Mouse (Mus musculus) kidney, adult 8-10 months (tissue): ENCODE results near the gene Tspyl2.
"Not testable (repeated sequence)": the region's sequence is repeated elsewhere in the genome, so short reads cannot be mapped to it uniquely, and the experiment has no call there.

Experiments
- DNase-seq, 2 experiments: peaks; one replicate each; pipeline ENCODE4 v3.0.0; 2022

The Tspyl2 gene

DNA sequence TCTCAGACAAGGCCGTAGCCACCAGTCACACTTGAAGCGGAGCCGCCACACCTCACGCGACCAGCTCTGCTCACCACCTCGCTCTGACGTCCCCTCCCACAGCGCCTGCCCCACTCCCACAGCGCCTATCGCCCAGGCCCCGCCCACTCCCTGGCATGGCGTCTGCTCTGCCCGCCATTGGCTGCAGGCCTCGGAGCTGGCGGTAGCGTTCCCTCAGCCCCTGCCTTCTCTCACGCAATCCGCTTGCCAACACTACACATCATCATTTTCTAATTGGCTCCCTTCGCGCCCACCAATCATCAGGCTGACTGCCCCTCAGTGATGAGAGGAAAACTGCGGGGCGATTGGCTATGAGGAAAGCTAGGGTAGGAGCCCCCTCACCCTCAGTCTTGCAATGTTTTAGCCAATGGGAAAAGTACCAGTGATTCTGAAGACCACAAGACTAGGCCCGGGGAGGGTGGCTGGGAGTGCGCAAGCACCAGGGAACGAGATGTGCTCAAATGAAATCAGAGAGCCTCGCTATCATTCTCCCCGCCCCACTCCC, at the start of gene Tspyl2:
TSS of gene Tspyl2 (minus strand) at position 68 of the 544 bp plus-strand sequence.
- peak; percentile 90 to 95 for DNase-seq

DNA sequence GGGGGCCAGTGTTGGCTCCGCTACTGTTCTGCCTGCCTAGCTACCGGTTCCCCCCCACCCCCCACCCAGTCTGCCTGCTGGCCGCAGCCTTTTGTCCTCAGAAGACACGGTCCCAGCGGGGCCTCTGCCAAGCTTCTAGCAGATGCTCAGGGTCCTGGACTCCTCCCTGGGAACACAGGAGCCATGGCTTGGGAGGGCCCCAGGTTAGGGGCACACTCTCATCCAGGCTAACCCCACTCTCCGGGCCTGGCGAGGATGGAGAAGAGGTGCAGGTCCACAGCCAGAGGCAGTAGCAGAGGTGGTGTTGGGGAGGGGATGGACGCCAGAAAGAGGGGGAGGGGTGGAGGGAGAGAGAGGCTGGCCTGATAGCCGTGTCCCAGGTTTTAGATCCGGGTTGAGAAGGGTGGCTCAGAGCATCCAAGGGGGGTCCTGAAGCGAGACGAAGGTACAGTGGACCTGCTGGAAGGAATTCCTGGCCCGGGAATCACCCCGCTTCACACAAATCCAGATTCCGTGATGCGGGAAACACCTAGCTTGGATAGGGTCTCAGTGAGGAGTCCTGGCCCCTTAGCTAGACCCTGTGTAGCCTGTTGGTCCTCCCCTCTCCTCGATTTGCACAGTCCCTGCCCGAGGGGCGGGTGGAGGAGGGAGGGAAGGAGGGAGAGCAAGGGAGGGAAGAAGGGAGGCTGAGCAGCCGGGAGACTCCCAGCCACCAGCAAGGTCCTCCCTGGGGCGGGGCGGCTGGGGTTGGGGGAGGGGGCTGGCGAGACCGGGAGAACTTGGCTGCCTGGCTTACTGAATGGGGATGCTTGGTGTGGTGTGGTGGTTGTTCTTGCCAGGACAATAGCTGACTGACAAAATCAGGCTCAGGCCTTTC, 26.4 kb upstream of the Tspyl2 start, which contains the start of gene Gpr173:
TSS of gene Gpr173 (minus strand) at position 308 of the 877 bp plus-strand sequence.
- peak in 1 of 2 experiments; percentile 9 for DNase-seq

DNA sequence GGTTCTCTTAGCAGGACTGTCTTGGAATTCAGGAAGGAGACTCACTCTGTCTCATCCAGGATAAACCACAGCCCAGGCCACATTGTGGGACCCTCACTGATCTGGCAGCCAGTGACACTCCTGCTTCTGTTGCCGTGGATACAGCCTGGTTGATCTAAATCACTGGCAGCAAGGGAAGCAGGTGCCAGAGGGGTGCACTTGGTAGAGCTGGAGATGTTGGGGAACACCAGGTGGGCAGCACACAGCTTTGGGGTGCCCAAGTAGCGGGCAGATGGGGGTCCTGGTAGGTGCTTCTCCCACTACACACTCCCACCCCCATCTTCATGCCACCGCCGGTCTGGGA, 25.8 kb upstream of the Tspyl2 start:
- DNase-seq: no peak

DNA sequence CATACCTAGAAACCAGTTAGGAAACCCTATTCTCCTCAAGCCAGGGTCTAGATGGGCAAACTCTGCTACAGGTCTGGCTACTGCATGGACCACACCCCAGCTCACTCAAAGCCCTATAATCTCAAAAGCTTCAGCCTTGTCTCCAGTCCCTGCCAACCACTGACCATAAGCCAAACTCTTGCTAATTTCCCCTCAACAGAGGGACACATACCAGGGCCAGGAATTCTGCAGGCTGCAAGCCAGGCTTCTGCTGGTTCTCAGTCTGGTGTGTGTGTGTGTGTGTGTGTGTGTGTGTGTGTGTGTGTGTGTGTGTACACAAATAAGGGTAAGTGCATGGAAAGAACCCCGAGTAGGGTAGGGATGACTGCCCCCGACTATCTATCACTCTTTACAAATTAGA, 24.2 kb upstream of the Tspyl2 start:
- no peak for DNase-seq

DNA sequence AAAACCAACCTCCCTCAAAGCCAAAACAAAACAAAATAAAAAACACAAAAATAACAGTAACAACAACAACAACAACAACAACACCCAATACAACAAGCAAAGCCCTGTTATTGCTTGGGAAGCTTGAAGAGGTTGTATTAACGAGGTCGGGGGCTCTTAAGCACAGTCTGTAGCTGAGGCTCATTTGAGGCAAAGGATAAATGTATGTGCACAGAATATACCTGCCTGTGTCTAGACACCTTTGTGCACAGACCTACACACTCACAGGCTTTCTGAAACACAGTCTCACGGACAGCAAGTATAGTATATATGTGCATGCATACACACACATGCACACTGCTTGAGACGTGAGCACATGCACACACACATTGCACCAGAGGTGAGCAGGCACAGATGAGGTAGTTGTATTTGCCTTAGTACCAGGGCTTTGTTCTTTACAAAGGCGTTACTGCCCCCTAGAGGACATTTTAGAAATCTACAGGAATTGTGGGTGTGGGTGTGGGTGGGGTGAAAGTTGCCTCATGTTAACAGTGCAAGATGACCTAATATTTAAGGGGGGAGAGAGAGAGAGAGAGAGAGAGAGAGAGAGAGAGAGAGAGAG, 10.4 kb upstream of the Tspyl2 start:
- DNase-seq: peak; percentile 17 to 30

DNA sequence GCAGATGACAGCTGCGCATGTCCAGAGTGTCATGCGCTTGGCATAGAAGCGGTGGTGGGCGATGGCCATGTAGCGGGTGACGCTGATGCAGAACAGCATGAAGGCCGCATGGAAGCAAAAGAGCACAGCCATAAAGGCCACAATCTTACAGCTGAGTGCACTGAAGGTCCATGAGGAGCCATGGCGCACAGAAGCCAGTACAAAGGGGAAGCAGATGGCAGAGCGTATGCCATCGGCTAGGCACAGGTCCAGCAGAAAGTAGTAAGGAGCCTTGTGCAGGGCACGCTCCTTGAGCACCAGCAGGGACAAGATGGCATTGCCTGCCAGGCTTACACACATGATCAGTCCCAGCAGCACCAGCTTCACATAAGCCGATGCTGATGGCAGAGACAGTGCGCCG, 4.8 kb upstream of the Tspyl2 start:
- no peak for DNase-seq

DNA sequence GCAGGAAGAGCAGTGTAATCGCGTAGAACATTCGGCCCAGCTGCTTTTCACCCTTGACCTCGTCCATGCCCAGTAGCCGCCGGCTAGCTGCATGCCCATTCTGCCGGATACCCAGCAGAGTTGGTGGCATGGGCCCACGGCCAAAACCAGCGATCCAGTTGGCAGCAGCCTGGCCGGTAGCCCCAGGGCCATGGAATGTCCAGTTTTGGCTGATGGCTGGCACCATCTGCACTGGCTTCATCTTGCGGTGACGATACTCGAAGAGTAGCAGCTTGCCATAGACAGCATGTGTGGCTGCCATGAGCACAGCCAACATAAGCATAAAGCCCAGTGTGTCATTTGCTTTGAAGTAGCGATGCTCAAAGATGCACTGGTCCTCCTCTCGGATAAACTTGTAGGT, 4.4 kb upstream of the Tspyl2 start:
- no peak for DNase-seq

DNA sequence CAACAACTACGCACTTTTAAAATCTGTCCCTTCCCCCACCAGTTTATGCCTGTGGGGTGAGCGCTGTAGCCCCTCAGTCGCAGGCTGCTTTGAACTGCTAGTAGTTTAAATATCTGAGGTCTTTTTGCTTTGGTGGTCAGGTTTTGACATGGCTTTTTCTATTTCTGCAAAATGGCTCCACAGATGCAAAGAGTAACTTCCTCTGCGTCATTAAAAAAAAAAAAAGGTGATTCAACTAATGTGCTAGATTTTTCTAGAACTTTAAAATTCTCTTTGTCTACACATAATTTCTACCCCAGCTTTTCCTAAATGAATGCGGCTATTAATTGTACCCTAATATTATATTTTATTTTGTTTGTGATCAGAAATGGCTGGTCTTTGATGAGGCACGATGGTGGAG, 678 bp upstream of the Tspyl2 start:
- DNase-seq: no peak

DNA sequence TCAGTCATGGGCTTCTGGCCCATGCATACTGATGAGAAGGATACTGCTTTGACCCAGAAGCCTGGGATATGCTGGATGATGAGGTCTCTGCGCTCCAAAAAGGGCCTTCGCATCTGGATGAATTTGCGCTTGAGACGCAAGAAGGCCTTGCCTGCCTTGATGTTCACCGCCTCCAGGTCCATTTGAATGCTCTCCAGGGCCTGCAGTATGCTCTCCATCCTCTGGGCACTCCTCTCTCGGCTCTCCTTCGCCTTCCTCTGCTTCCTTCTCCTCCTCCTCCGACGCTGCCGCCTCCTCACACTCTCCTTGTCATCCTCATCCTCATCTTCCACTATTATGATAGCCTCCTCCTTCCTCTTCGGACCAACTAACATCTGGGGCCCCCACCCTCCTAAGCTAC, 729 bp downstream of the Tspyl2 start:
- no peak for DNase-seq

DNA sequence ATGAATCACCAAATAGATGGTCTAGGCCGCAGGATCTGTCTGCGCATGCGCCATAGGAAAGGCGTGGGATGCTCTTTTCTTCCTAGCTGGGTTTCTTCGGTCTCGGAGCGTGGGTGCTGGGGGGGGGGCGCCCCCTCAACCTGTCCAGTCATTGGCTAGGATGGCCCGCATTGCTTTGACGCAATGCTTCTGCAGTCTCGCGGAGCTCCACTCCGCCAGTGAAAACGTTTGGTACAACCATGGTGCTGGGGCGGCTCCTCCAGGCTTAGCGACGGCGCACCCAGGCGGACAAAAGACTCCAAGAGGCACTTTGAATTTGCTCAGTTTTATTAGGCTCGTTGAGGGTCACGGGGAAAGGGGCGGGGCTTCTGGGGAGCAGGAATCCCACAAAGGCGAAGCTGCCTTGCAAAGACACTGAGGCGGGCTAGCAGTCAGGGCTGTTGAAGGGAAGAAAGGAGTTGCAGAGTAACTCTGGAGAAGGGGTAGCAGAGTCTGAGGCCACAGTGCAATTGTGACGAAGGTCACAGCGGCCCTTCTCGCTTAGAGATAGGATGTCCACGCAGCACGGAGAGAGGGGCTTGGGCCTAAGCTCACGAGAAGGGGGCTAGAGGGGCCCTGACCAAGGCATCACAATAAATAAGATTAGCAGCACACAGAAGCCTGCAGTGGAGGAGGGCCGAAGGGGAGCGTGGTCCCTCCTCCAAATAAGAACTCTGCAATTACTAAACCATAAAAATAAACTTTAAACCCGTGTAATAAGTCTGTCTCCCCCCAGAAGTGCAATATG, 5.5 kb downstream of the Tspyl2 start:
- DNase-seq: peak; percentile 92 to 94

DNA sequence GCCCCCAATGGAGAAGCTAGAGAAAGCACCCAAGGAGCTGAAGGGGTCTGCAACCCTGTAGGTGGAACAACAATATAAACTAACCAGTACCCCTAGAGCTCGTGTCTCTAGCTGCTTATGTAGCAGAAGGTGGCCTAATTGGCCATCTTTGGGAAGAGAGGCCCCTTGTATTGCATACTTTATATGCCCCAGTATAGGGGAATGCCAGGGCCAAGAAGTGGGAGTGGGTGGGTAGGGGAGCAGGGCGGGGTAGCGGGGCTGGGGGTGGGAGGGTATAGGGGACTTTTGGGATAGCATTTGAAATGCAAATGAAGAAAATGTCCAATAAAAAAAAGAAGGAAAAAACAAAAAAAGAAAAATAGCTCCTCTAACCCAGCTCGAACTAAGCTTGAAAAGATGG, 6.1 kb downstream of the Tspyl2 start:
- not testable (repeated sequence) for DNase-seq

DNA sequence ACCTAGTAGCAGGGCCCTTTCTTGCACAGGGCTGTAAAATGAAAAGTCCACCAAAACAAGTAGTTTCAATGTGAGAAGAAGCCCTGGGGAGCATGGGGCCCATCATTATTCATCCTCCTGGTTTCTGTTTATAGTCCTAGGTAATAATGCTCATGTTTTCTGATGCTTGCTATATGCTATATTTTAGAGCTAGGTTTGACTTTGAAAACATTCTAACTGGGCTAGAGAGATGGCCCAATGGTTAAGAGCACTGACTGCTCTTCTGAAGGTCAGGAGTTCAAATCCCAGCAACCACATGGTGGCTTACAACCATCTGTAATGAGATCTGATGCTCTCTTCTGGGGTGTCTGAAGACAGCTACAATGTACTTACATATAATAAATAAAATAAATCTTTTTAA, 12.8 kb downstream of the Tspyl2 start:
- DNase-seq: not testable (repeated sequence)

DNA sequence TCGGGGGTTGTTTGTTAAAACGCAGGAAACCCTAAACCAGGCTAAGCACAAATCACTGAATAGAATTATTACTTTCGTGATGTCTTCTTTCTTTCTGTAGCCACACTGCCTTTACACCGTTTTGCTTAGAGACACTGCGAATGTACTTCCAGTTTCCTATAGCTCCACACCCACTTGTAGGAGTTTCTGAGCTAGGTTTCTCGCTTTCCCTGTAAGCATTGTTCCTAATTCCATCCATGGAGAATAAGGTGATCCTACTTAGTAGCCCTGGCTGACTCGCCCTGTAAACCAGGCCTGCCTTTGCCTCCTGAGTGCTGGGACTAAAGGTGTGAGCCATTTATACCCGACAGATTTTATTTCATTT, 14.6 kb downstream of the Tspyl2 start:
- no peak for DNase-seq

DNA sequence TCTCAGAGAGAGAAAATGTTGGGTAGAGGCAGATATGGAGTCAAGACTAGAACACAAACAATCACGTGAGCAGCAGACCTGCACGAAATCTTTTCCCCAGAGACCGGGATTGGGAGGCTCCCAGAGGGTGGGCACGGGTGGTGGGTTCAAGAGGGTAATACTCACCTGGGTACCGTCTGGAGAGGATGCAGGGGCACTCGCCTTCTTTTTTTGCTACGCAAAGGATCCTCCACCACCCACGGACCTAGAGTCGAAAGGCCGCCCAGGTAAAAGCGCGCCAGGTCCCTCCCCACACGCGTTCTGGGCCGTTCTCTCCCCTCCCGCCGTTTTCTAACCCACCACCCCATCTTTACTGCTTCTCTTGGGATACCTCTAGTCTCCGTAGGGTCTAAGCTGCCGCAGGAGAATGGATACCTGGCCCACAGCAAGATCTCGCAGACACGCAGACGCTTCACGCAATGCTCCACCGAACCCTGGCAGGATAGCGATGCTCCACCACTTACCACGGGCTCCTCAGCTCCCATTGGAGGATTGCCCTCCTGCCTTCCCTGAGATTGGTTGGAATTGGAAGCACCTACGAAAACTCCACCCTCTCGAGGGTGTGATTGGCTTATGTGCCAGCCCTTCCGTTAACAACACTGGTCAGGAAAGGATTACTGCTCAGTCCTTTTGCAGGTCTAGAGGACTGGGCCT, 15.1 kb downstream of the Tspyl2 start, which contains the start of gene Kantr:
TSS of gene Kantr (minus strand) at position 500 of the 693 bp plus-strand sequence.
- DNase-seq: peak; percentile 83 to 85

DNA sequence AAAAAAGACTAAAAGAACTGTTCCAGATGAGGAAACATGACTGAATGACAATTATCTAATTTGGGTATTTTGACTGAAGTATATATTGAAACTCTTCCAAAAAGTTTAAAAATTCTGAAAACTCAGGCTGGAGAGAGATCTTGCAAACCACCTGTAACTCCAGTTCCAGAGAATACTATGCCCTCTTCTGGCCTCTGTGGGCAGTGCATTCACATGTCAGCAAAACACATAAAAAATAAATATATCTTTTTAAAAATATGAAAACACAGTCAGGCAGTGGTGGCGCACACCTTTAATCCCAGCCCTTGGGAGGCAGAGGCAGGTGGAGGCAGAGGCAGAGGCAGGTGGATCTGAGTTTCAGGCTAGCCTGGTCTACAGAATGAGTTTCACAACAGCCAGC, 18.6 kb downstream of the Tspyl2 start:
- DNase-seq: no peak

DNA sequence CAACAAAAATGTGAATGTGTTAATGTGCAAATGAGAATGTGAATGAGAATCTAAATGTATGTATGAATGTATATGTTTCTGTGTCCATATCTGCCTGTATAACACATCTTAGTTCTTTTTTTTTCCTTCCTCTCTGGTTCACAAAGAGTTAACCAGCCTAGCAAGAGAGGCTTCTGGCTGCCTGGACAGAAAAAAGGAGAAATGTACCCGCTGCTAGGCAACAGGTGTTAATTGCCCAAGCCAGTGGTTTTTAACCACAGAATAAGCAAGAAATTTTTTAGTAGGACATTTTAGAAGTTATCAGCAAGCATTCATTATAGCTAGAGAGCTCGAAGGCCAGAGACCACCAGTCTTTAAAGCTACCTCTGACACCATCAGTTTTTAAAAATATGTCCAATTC, 19.4 kb downstream of the Tspyl2 start:
- no peak for DNase-seq

DNA sequence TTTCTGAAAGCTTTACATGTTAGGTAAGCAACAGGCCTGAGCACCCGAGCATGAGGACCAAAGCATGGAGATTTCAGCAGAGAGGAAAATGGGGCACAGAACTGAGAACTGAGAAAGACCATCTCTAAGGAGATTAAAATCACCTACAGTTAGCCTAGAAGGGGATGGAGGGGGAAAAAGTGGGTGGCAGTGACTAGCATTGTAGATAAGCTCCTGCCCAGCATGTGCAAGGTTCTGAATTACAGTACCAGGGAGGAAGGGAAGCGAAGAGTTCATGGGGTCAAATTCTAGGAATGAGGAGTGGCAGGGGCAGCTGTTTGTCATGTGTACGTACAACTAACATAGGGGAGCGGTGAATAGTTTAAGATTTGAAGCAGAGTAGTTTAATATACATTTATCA, 21.7 kb downstream of the Tspyl2 start:
- DNase-seq: no peak

DNA sequence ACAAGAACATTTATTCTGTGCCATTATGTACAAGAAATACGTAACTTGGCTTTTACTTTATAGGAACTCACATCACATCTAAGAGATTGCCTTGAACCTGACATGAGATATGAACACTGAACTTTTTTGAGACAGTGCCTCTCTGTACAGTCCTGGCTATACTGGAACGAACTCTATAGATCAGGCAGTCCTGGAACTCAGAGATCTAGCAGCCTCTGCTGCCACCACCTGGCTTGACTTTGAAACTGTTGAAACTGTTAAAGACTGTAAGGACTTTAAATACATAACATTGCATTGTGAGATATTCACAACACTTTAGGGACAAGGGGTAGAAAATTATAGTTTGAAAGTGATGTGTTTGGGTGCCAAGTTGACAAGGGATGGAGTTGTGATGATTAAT, 34.3 kb downstream of the Tspyl2 start:
- DNase-seq: peak in 1 of 2 experiments; percentile 4

DNA sequence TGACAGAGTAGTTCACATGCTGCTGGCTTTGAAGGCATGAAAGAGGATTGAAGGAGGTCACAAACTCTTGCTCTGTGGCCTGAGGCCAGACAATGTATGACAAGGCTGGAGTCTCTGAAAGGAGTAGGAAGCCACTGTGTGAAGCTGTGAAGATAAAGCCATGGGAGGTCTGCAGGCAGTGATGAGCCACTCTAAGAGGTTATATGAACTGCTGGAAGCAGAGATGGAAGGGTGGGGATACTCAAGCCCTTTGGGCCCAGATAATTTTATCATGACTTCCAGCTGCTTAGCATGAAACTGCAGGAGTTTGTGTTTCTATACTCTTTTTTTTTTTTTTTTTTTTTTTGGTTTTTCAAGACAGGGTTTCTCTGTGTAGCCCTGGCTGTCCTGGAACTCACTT, 34.9 kb downstream of the Tspyl2 start:
- no peak for DNase-seq

DNA sequence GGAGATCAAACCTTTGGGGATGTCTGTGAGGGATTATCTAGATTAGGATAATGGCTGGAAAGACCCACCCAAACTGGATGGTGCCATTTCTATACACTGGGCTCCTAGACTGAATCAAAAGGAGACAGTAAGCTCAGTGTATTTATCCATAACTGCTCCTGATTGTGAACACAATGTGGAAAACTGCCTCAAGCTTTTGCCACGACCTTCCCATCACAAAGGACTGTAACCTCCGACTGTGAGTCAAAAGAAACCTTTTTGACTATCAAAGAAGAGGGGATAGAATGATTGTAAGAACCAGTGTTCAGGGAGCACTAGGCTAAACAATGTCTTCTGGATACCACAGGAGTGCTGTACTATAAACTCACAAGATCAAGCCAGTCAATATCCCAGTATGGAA, 36.0 kb downstream of the Tspyl2 start:
- no peak for DNase-seq

DNA sequence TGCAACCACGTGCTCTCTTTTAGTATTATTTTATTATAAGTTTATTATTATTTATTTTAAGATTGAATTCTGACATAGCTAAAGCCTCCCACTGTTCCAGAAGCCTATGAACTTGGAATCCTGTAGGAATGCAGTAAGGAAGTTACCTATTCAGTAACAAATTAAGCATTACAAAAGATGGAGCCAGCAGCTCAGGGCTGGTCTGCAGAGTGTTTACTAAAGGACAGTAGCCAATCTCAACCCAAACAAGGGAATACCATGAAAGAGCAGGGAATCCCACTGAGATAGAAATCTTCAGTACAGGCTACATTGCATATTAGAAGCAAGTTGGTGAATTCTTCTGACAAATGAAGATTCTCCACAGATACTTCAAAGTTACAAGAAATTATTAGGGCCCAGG, 55.2 kb downstream of the Tspyl2 start:
- DNase-seq: not testable (repeated sequence)
